Mouse (Mus musculus) heart, adult 2 months (tissue): ENCODE data around the gene Blzf1.

Experiments
- CTCF ChIP-seq: fragments of 200-600 bp; IDR thresholded peaks from 2 replicates; pipeline ENCODE4 v1.8.1; 2022; ENCODE audit warnings: antibody characterized with exemption, mild to moderate bottlenecking, moderate library complexity
- EP300 ChIP-seq: fragments of 200-500 bp; IDR thresholded peaks from 2 replicates; pipeline ENCODE4 v1.6.1; 2011; ENCODE audit warnings: low read depth, low read length, control low read depth; ENCODE audit not compliant: insufficient read depth
- POLR2A ChIP-seq: fragments of 200-500 bp; IDR thresholded peaks from 2 replicates; pipeline ENCODE4 v1.6.1; 2011; ENCODE audit warnings: mild to moderate bottlenecking, low read depth, low read length, control low read depth; ENCODE audit not compliant: insufficient read depth

DNA sequence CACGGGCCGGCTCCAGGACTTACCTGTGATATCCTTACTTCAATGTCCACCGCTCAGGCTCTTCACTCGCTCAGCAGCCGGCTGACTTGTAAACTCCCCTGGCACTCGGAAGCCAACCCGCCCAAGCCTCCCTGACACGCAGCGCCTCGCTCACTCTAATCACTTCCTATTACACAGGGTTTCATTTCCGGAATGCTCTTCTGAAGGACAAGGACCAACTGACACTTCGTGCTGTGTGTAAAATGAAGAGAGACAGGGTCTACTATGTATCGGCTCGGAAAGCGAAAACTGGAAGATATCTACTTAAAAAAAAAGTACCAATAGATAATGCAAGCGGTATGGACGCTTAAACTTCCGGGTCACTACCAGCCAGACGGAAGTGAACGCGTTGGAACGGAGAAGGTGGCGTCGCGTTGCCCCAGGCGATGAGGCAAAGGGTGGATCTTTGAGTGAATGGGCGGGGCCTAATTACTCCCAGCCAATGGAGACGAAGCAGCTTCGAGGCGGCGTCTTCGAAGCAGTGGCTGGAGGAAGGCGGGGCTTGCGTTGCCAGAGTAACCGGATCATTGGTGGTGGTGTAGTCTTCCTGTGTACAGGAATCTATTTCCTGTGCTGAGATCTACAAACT lies at the start of gene Blzf1:
- TF ChIP-seq CTCF, result no peak
- peak; percentile 33; the same call in 1 of the 2 replicates for TF ChIP-seq POLR2A
- no peak for TF ChIP-seq EP300
